Mouse (Mus musculus): ENCODE data around the gene Tbc1d12. TPM values are rescaled to one million over a fixed set of nuclear protein-coding genes. Genes with fewer than 3 reads are reported as not detected.
"Not testable (repeated sequence)": the region's sequence is repeated elsewhere in the genome, so short reads cannot be mapped to it uniquely, and the experiment has no call there.

Gene Tbc1d12
- 6.5 and 9.2 TPM in 2 replicates for total RNA-seq (2015; ENCODE audit: low replicate concordance)
- 11.9 and 13.0 TPM in 2 replicates for total RNA-seq (2017; ENCODE audit: low replicate concordance)

- peak; percentile 92 for ATAC-seq (replicated peaks; ENCODE audit: low FRiP score, poor library complexity, severe bottlenecking)
These were observed at the start of gene Tbc1d12 for GRCm38 (mm10) chr19:38836438-38837170. Gene Tbc1d12, plus strand, starts transcription at chr19:38836579.

DNA sequence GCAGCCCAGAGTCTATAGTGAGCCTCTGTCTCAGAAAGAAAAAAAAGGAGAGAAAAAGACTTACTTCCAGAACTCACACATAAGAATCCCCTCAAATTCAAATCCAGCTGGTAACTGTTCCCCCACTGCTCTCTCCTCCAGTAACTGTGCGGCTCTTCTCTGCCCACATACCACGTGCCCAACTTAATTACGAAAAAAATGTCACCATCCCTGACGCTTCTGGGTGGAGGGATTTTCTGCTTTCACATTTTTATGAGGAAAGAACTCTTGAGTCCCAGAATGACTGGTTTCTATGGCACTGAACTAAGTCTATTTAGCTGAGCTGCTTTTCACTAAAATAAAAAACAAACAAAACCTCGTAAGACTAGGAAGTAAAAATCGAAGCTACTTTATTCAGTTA, 48.6 kb upstream of the Tbc1d12 start:
- ATAC-seq (replicated peaks; ENCODE audit: low FRiP score, poor library complexity, severe bottlenecking) = no peak

GRCm38 (mm10) chr19:38793563-38794045, 42.8 kb upstream of the Tbc1d12 start:
- no peak for ATAC-seq (replicated peaks; ENCODE audit: low FRiP score, poor library complexity, severe bottlenecking)

- ATAC-seq (replicated peaks; ENCODE audit: low FRiP score, poor library complexity, severe bottlenecking) = no peak
These were observed 39.8 kb upstream of the Tbc1d12 start for GRCm38 (mm10) chr19:38796546-38796945.

DNA sequence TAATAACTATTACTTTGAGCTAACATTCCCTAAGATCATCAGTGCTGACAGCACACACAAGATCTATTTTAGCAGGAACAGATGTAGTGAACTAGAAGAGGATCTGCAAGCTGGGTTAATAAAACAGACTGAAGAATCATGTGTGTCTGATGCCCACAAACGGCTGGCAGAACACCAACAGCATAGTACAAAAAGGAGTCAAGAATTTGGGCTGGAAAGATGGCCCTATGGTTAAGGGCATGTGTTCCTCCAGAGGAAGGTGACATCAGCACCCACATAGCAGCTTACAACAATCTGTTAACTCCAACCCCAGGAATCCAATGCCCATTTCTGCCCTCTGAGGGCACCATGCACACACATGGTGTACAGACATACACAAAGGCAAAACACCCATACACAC, 38.1 kb upstream of the Tbc1d12 start:
- no peak for ATAC-seq (replicated peaks; ENCODE audit: low FRiP score, poor library complexity, severe bottlenecking)

DNA sequence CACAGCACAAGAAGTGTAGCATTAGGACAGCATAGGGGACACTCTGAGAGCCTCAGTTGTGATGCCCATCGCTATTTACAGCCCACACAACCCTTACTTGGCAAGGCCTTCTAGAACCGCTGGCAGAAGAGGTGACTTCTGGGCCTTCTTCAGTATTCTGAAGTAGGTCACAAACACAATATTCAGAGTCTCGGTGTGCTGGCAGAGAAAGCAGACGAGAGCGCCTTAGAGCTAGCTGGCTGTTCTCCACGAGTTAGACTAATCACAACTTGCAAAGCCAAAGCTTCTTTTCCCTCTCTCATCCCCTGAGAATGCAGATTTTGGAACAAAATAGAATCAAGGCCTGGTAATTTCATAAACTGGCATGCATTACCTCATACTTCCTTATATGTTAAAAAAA, 37.6 kb upstream of the Tbc1d12 start:
- no peak for ATAC-seq (replicated peaks; ENCODE audit: low FRiP score, poor library complexity, severe bottlenecking)

- ATAC-seq (replicated peaks; ENCODE audit: low FRiP score, poor library complexity, severe bottlenecking) = no peak
These were observed 18.2 kb upstream of the Tbc1d12 start for GRCm38 (mm10) chr19:38818191-38818590.

- peak; percentile 85 for ATAC-seq (replicated peaks; ENCODE audit: low FRiP score, poor library complexity, severe bottlenecking)
These were observed 17.5 kb upstream of the Tbc1d12 start, which contains the start of gene Noc3l for GRCm38 (mm10) chr19:38818766-38819426. Gene Noc3l, minus strand, starts transcription at chr19:38819237.

DNA sequence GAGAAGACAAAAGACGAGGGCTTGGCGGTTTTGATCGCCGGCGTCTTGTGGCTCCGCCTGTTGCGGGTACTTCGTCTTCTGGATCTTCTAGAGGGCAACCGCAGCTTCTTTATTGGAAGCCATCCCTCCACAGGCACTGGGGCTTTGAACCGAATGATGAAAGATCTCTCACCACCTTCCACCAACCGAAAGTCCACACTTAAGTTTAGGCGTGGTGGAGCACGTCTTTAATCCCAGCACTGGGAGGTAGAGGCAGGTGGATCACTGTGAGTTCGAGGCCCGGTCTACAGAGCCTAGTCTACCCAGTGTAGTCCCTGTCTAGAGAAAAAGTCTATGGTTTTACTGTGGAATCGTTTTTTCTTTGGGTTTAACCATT, 17.0 kb upstream of the Tbc1d12 start:
- ATAC-seq (replicated peaks; ENCODE audit: low FRiP score, poor library complexity, severe bottlenecking) = peak; percentile 40

GRCm38 (mm10) chr19:38820186-38820804, 16.1 kb upstream of the Tbc1d12 start:
- peak; percentile 82 for ATAC-seq (replicated peaks; ENCODE audit: low FRiP score, poor library complexity, severe bottlenecking)

GRCm38 (mm10) chr19:38833224-38833623, 3.2 kb upstream of the Tbc1d12 start:
- ATAC-seq (replicated peaks; ENCODE audit: low FRiP score, poor library complexity, severe bottlenecking) = no peak

DNA sequence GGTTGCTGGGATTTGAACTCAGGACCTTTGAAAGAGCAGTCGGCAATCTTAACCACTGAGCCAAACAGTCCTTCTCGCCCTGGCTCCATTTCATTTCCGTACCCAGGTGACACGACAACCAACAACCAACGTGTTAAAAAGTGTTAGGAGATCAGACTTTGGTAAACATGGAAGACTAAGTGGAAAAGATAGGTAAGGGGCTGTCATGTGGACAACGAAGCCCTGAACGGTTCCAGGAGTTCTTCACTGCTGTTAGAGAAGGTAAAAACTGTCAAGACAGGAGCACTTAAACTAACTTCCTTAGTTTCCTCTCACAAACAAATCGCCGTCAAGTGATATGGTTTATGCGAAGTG, 318 bp upstream of the Tbc1d12 start:
- ATAC-seq (replicated peaks; ENCODE audit: low FRiP score, poor library complexity, severe bottlenecking) = no peak

DNA sequence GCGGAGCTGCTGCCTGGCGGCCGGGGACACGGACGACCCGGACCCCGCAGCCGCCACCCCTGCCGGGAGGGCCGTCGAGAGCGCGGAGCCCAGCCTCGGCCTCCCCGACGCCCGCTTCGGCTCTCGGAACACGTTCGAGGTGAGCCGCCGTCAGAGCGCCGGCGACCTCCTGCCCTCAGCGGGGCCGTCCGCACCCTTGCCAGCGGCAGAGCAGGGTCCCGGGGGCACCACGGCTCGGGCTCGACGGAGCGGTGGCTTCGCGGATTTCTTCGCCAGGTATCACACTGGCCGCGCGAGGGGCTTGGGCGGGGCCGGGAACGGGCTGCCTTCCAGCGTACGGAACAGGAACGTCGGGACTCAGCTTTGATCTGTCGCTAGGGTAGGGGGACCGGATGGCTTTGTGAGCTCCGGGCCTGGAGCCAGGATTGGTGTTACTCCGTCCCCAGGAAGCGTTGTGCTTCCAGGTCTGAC, 827 bp downstream of the Tbc1d12 start:
- peak; percentile 37 for ATAC-seq (replicated peaks; ENCODE audit: low FRiP score, poor library complexity, severe bottlenecking)

- ATAC-seq (replicated peaks; ENCODE audit: low FRiP score, poor library complexity, severe bottlenecking) = no peak
These were observed 8.4 kb downstream of the Tbc1d12 start for GRCm38 (mm10) chr19:38844817-38845216.

- ATAC-seq (replicated peaks; ENCODE audit: low FRiP score, poor library complexity, severe bottlenecking) = no peak
These were observed 10.0 kb downstream of the Tbc1d12 start for GRCm38 (mm10) chr19:38846373-38846772.

GRCm38 (mm10) chr19:38858224-38858623, 21.8 kb downstream of the Tbc1d12 start:
- 0 out of 2 replicates have a peak, but pooled peaks have one; percentile 46 for ATAC-seq (replicated peaks; ENCODE audit: low FRiP score, poor library complexity, severe bottlenecking)

DNA sequence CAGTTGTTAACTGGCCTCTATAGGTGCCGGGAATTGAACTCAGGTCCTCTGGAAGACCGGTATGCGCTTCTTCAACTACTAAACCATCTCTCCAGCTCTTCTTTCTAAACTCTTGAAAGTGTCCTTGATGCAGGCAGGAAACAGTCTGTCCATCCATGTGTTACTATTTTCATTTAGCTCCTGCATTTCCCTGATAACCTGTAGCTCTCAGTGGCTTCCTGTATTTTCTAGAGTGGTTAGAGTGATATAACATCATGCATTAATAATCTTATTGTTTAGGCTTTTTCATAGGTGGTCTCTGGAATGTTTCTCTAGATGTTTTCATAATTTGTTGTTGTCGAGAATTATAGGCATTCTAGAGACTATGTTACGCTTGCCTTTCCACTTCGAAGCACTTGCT, 26.1 kb downstream of the Tbc1d12 start:
- ATAC-seq (replicated peaks; ENCODE audit: low FRiP score, poor library complexity, severe bottlenecking) = no peak

GRCm38 (mm10) chr19:38874825-38875224, 38.4 kb downstream of the Tbc1d12 start:
- not testable (repeated sequence) for ATAC-seq (replicated peaks; ENCODE audit: low FRiP score, poor library complexity, severe bottlenecking)

DNA sequence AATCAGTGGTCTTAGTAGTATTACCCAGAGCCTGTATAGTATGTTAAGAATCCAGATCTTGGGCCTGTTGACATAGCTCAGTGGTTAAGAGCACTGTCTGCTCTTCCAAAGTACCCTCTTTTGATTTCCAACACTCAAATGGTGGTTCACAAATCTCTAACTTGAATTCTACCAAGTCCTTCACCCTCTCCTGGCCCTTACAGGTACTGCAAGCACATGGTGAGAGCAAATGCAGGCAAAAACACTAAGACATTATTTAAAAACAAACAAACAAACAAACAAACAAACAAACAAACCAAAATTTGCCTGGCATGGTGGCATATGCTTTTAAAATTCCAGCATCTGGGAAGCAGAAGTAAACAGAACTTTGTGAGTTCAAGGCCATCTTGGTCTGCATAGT, 43.9 kb downstream of the Tbc1d12 start:
- ATAC-seq (replicated peaks; ENCODE audit: low FRiP score, poor library complexity, severe bottlenecking) = no peak
